Mouse (Mus musculus): ENCODE measurements around the gene Gss. TPM values are rescaled to one million over a fixed set of nuclear protein-coding genes. Genes with fewer than 3 reads are reported as not detected.

Gss gene
- polyA plus RNA-seq, 1 experiment from 2014 or later, result 49.3 TPM

- ATAC-seq, result peak; percentile 44; the same call in 1 of the 2 replicates
These were observed 17.9 kb downstream of the Gss start for GRCm38 (mm10) chr2:155574700-155575099.

GRCm38 (mm10) chr2:155573996-155574395 is 18.6 kb downstream of the Gss start:
- no peaks in the 10 kb centered on the region for H3K9me3 ChIP-seq (ENCODE audit: low read length)
- 91% methylated on average over 7 of the region's 7 CpGs for WGBS (ENCODE audit: insufficient replicate concordance)
- peaks cover 3% of the 10 kb centered on the region; the same call in 1 of the 2 replicates for H3K4me1 ChIP-seq (ENCODE audit: insufficient read depth)
- H3K9ac ChIP-seq (replicated peaks), result no peak overlapping the region
- ATAC-seq (no peak), DNase-seq (no peak)
- H3K27ac ChIP-seq (ENCODE audit: low read depth), result no peak overlapping the region
- H3K36me3 ChIP-seq (replicated peaks; ENCODE audit: insufficient read depth, low read length), result peaks cover 25% of the 10 kb centered on the region
- TF ChIP-seq EP300 (IDR thresholded peaks at IDR 0.05; ENCODE audit: low read depth) (no peak), CTCF (IDR thresholded peaks at IDR 0.05; ENCODE audit: low read depth) (no peak)
- no peak overlapping the region for H3K4me3 ChIP-seq (ENCODE audit: low read depth, low read length)
- H3K4me2 ChIP-seq (ENCODE audit: low read depth, low read length), result no peak overlapping the region
- H3K27me3 ChIP-seq (ENCODE audit: insufficient read depth, low read length), result no peaks in the 10 kb centered on the region

More at GRCm38 (mm10) chr2:155574700-155575099, 17.9 kb downstream of the Gss start:
- H3K27ac ChIP-seq (ENCODE audit: low read depth), result no peak overlapping the region
- peak; percentile 26 for DNase-seq
- H3K9ac ChIP-seq (replicated peaks), result no peak overlapping the region
- TF ChIP-seq CTCF (IDR thresholded peaks at IDR 0.05; ENCODE audit: low read depth) (no peak), EP300 (IDR thresholded peaks at IDR 0.05; ENCODE audit: low read depth) (no peak)
- no peaks in the 10 kb centered on the region for H3K27me3 ChIP-seq (ENCODE audit: insufficient read depth, low read length)
- no peak overlapping the region for H3K4me3 ChIP-seq (ENCODE audit: low read depth, low read length)
- no peak overlapping the region for H3K4me2 ChIP-seq (ENCODE audit: low read depth, low read length)
- peaks cover 3% of the 10 kb centered on the region; the same call in 1 of the 2 replicates for H3K4me1 ChIP-seq (ENCODE audit: insufficient read depth)
- WGBS (ENCODE audit: insufficient replicate concordance), result 77% methylated on average over 4 of the region's 4 CpGs
- peaks cover 25% of the 10 kb centered on the region for H3K36me3 ChIP-seq (replicated peaks; ENCODE audit: insufficient read depth, low read length)
- no peaks in the 10 kb centered on the region for H3K9me3 ChIP-seq (ENCODE audit: low read length)

- H3K27ac ChIP-seq (ENCODE audit: low read depth), result no peak overlapping the region
- H3K9me3 ChIP-seq (ENCODE audit: low read length), result no peaks in the 10 kb centered on the region
- peaks cover 3% of the 10 kb centered on the region; the same call in 1 of the 2 replicates for H3K4me1 ChIP-seq (ENCODE audit: insufficient read depth)
- H3K4me2 ChIP-seq (ENCODE audit: low read depth, low read length), result no peak overlapping the region
- TF ChIP-seq CTCF (IDR thresholded peaks at IDR 0.05; ENCODE audit: low read depth) (no peak), EP300 (IDR thresholded peaks at IDR 0.05; ENCODE audit: low read depth) (no peak)
- peaks cover 21% of the 10 kb centered on the region for H3K36me3 ChIP-seq (replicated peaks; ENCODE audit: insufficient read depth, low read length)
- no peak overlapping the region for H3K9ac ChIP-seq (replicated peaks)
- no peaks in the 10 kb centered on the region for H3K27me3 ChIP-seq (ENCODE audit: insufficient read depth, low read length)
- ATAC-seq (no peak), DNase-seq (no peak)
- 80% methylated on average over 9 of the region's 9 CpGs for WGBS (ENCODE audit: insufficient replicate concordance)
- H3K4me3 ChIP-seq (ENCODE audit: low read depth, low read length), result no peak overlapping the region
These were observed 19.6 kb downstream of the Gss start for GRCm38 (mm10) chr2:155573001-155573400.

GRCm38 (mm10) chr2:155569223-155569807 is 23.3 kb downstream of the Gss start:
- WGBS (ENCODE audit: insufficient replicate concordance), result 52% methylated on average over 3 of the region's 3 CpGs
- TF ChIP-seq CTCF (IDR thresholded peaks at IDR 0.05; ENCODE audit: low read depth) (no peak), EP300 (IDR thresholded peaks at IDR 0.05; ENCODE audit: low read depth) (no peak)
- Histone ChIP-seq H3K4me1 (ENCODE audit: insufficient read depth) (no peaks in the 10 kb centered on the region), H3K36me3 (replicated peaks; ENCODE audit: insufficient read depth, low read length) (peaks cover 27% of the 10 kb centered on the region), H3K27me3 (ENCODE audit: insufficient read depth, low read length) (no peaks in the 10 kb centered on the region), H3K4me2 (ENCODE audit: low read depth, low read length) (no peak overlapping the region), H3K9me3 (ENCODE audit: low read length) (no peaks in the 10 kb centered on the region), H3K4me3 (ENCODE audit: low read depth, low read length) (no peak overlapping the region), H3K27ac (ENCODE audit: low read depth) (no peak overlapping the region), H3K9ac (replicated peaks) (no peak overlapping the region)
- no peak for DNase-seq
- no peak for ATAC-seq

- ATAC-seq, result no peak
- Histone ChIP-seq H3K9ac (replicated peaks) (no peak overlapping the region), H3K4me3 (ENCODE audit: low read depth, low read length) (no peak overlapping the region), H3K27ac (ENCODE audit: low read depth) (no peak overlapping the region), H3K27me3 (ENCODE audit: insufficient read depth, low read length) (no peaks in the 10 kb centered on the region), H3K4me2 (ENCODE audit: low read depth, low read length) (no peak overlapping the region), H3K9me3 (ENCODE audit: low read length) (no peaks in the 10 kb centered on the region), H3K36me3 (replicated peaks; ENCODE audit: insufficient read depth, low read length) (peaks cover 24% of the 10 kb centered on the region), H3K4me1 (ENCODE audit: insufficient read depth) (no peaks in the 10 kb centered on the region)
- no peak for DNase-seq
- 61% methylated on average over 5 of the region's 5 CpGs for WGBS (ENCODE audit: insufficient replicate concordance)
- TF ChIP-seq CTCF (IDR thresholded peaks at IDR 0.05; ENCODE audit: low read depth), result no peak
- TF ChIP-seq EP300 (IDR thresholded peaks at IDR 0.05; ENCODE audit: low read depth), result no peak
These were observed 24.9 kb downstream of the Gss start for GRCm38 (mm10) chr2:155567751-155568150.

- WGBS (ENCODE audit: insufficient replicate concordance), result 74% methylated on average over 4 of the region's 4 CpGs
- Histone ChIP-seq H3K9me3 (ENCODE audit: low read length) (no peaks in the 10 kb centered on the region), H3K36me3 (replicated peaks; ENCODE audit: insufficient read depth, low read length) (peaks cover 20% of the 10 kb centered on the region), H3K27me3 (ENCODE audit: insufficient read depth, low read length) (no peaks in the 10 kb centered on the region), H3K4me1 (ENCODE audit: insufficient read depth) (no peaks in the 10 kb centered on the region), H3K9ac (replicated peaks) (no peak overlapping the region), H3K4me3 (ENCODE audit: low read depth, low read length) (no peak overlapping the region), H3K4me2 (ENCODE audit: low read depth, low read length) (no peak overlapping the region), H3K27ac (ENCODE audit: low read depth) (no peak overlapping the region)
- no peak for TF ChIP-seq CTCF (IDR thresholded peaks at IDR 0.05; ENCODE audit: low read depth)
- TF ChIP-seq EP300 (IDR thresholded peaks at IDR 0.05; ENCODE audit: low read depth), result no peak
- DNase-seq, result no peak
- ATAC-seq, result no peak
These were observed 29.7 kb downstream of the Gss start for GRCm38 (mm10) chr2:155562934-155563333.
